Mouse (Mus musculus) embryonic fibroblast, embryonic 13.5 days (primary cell): ENCODE results near the gene Ccdc159.

Experiments
- CTCF ChIP-seq: IDR thresholded peaks from 2 replicates; pipeline ENCODE4 v1.5.1; 2011; ENCODE audit warnings: mild to moderate bottlenecking, control low read depth, low read length, moderate library complexity, borderline replicate concordance; ENCODE audit not compliant: insufficient read depth
- POLR2A ChIP-seq: IDR thresholded peaks from 2 replicates; pipeline ENCODE4 v1.6.1; 2011; ENCODE audit warnings: low read depth, mild to moderate bottlenecking, control low read depth, low read length, moderate library complexity

- TF ChIP-seq POLR2A (no peak), CTCF (no peak)
Observed at GRCm38 (mm10) chr9:21976626-21977175, 49.4 kb downstream of the Ccdc159 start.
